Mouse (Mus musculus) C2C12 (cell line): ENCODE data around the gene Gm20388. TPM values are rescaled to one million over a fixed set of nuclear protein-coding genes. Genes with fewer than 3 reads are reported as not detected.

ENCODE experiments used
- H3K27me3 ChIP-seq: one replicate; pipeline ENCODE4 v1.6.1; 2011; ENCODE audit not compliant: control insufficient read depth, insufficient read depth, insufficient read length
- H3K36me3 ChIP-seq: one replicate; pipeline ENCODE4 v1.6.1; 2011; ENCODE audit not compliant: control insufficient read depth, insufficient read depth
- H3K4me3 ChIP-seq: one replicate; pipeline ENCODE4 v1.5.1; 2011; ENCODE audit warnings: mild to moderate bottlenecking, control low read depth; ENCODE audit not compliant: poor library complexity, insufficient read depth, severe bottlenecking
- H3K79me2 ChIP-seq: one replicate; pipeline ENCODE4 v1.6.1; 2011; ENCODE audit not compliant: control insufficient read depth, insufficient read depth
- H3K79me3 ChIP-seq: one replicate; pipeline ENCODE4 v1.6.1; 2011; ENCODE audit warnings: low read depth, control low read depth
- H3ac ChIP-seq: one replicate; pipeline ENCODE3; 2011; ENCODE audit warnings: low read depth; ENCODE audit not compliant: control insufficient read depth, insufficient read length
- CEBPB ChIP-seq: IDR thresholded peaks from one replicate; pipeline ENCODE4 v1.6.1; 2011; ENCODE audit warnings: low read depth, mild to moderate bottlenecking, control low read depth, moderate library complexity
- CTCF ChIP-seq: IDR thresholded peaks from one replicate; pipeline ENCODE4 v1.5.1; 2011; ENCODE audit not compliant: control insufficient read depth, insufficient read depth, insufficient read length
- FOSL1 ChIP-seq: IDR thresholded peaks from one replicate; pipeline ENCODE4 v1.8.0; 2011; ENCODE audit warnings: mild to moderate bottlenecking, low read length; ENCODE audit not compliant: poor library complexity, insufficient read depth, severe bottlenecking
- MAX ChIP-seq: IDR thresholded peaks from one replicate; pipeline ENCODE4 v1.6.1; 2011; ENCODE audit warnings: mild to moderate bottlenecking, control low read depth
- MYOD1 ChIP-seq: IDR thresholded peaks from one replicate; pipeline ENCODE4 v1.6.1; 2011; ENCODE audit warnings: low read depth; ENCODE audit not compliant: control insufficient read depth, insufficient read length
- MYOG ChIP-seq: IDR thresholded peaks from one replicate; pipeline ENCODE4 v1.6.1; 2011; ENCODE audit not compliant: control insufficient read depth, insufficient read length; ENCODE audit errors: extremely low read depth
- USF1 ChIP-seq: IDR thresholded peaks from one replicate; pipeline ENCODE4 v1.6.1; 2011; ENCODE audit warnings: low read depth, mild to moderate bottlenecking, control low read depth, moderate library complexity
- polyA plus RNA-seq: library from polyadenylated mRNA; unstranded; fragments of >200 nt; fragmentation: generic; extraction: Trizol; gene quantifications from one replicate; pipeline ENCODE4 v1.2.1, GENCODE M21; 2012; ENCODE audit warnings: missing spikeins

Gm20388 gene
- polyA plus RNA-seq, 1 experiment: 15.0 TPM

GRCm38 (mm10) chr8:122678061-122678895 lies 2767.6 kb downstream of the Gm20388 start:
- no peak overlapping the region for H3K4me3 ChIP-seq
- TF ChIP-seq USF1 (no peak), MYOD1 (no peak), CTCF (peak; percentile 93), CEBPB (no peak), FOSL1 (no peak), MAX (no peak), MYOG (no peak)
- H3K36me3 ChIP-seq: no peaks in the 10 kb centered on the region
- peaks cover 93% of the 10 kb centered on the region for H3K27me3 ChIP-seq
- no peaks in the 10 kb centered on the region for H3K79me2 ChIP-seq
- no peak overlapping the region for H3ac ChIP-seq
- no peaks in the 10 kb centered on the region for H3K79me3 ChIP-seq

GRCm38 (mm10) chr8:122678896-122679210 lies 2768.2 kb downstream of the Gm20388 start:
- Histone ChIP-seq H3K79me2 (no peaks in the 10 kb centered on the region), H3K27me3 (peaks cover 89% of the 10 kb centered on the region), H3K79me3 (no peaks in the 10 kb centered on the region), H3K36me3 (no peaks in the 10 kb centered on the region), H3ac (no peak overlapping the region), H3K4me3 (no peak overlapping the region)
- no peak for TF ChIP-seq MYOG
- no peak for TF ChIP-seq FOSL1
- TF ChIP-seq MAX: no peak

- H3K79me2 ChIP-seq: no peaks in the 10 kb centered on the region
- H3K4me3 ChIP-seq: no peak overlapping the region
- H3ac ChIP-seq: no peak overlapping the region
- H3K79me3 ChIP-seq: no peaks in the 10 kb centered on the region
- H3K27me3 ChIP-seq: peaks cover 87% of the 10 kb centered on the region
- TF ChIP-seq CEBPB (no peak), FOSL1 (no peak), CTCF (no peak), MYOD1 (no peak)
- H3K36me3 ChIP-seq: no peaks in the 10 kb centered on the region
These were observed 2768.8 kb downstream of the Gm20388 start for GRCm38 (mm10) chr8:122679325-122679920.

GRCm38 (mm10) chr8:122680171-122680570 lies 2769.5 kb downstream of the Gm20388 start:
- Histone ChIP-seq H3K36me3 (no peaks in the 10 kb centered on the region), H3K4me3 (no peak overlapping the region), H3ac (no peak overlapping the region), H3K79me3 (no peaks in the 10 kb centered on the region), H3K79me2 (no peaks in the 10 kb centered on the region), H3K27me3 (peaks cover 87% of the 10 kb centered on the region)
- no peak for TF ChIP-seq MYOD1
- TF ChIP-seq USF1: peak; percentile 9

- no peak overlapping the region for H3ac ChIP-seq
- peaks cover 87% of the 10 kb centered on the region for H3K27me3 ChIP-seq
- no peaks in the 10 kb centered on the region for H3K79me2 ChIP-seq
- H3K4me3 ChIP-seq: no peak overlapping the region
- H3K79me3 ChIP-seq: no peaks in the 10 kb centered on the region
- TF ChIP-seq CEBPB: no peak
- no peak for TF ChIP-seq FOSL1
- TF ChIP-seq MYOD1: no peak
- TF ChIP-seq MAX: no peak
- no peak for TF ChIP-seq MYOG
- TF ChIP-seq CTCF: no peak
- no peak for TF ChIP-seq USF1
- H3K36me3 ChIP-seq: no peaks in the 10 kb centered on the region
These were observed 2772.2 kb downstream of the Gm20388 start for GRCm38 (mm10) chr8:122682820-122683219.

- TF ChIP-seq FOSL1 (no peak), MYOG (no peak), MAX (no peak), USF1 (no peak), CEBPB (no peak), CTCF (no peak), MYOD1 (no peak)
- no peaks in the 10 kb centered on the region for H3K36me3 ChIP-seq
- no peak overlapping the region for H3ac ChIP-seq
- H3K79me2 ChIP-seq: no peaks in the 10 kb centered on the region
- H3K4me3 ChIP-seq: no peak overlapping the region
- peaks cover 79% of the 10 kb centered on the region for H3K27me3 ChIP-seq
- no peaks in the 10 kb centered on the region for H3K79me3 ChIP-seq
These were observed 2774.6 kb downstream of the Gm20388 start for GRCm38 (mm10) chr8:122685097-122685861.
